Mouse (Mus musculus): ENCODE measurements around the gene Igf2bp3. TPM values are rescaled to one million over a fixed set of nuclear protein-coding genes. Genes with fewer than 3 reads are reported as not detected.

The Igf2bp3 gene
- polyA plus RNA-seq, 1 experiment from 2014 or later, result 94.0 TPM

DNA sequence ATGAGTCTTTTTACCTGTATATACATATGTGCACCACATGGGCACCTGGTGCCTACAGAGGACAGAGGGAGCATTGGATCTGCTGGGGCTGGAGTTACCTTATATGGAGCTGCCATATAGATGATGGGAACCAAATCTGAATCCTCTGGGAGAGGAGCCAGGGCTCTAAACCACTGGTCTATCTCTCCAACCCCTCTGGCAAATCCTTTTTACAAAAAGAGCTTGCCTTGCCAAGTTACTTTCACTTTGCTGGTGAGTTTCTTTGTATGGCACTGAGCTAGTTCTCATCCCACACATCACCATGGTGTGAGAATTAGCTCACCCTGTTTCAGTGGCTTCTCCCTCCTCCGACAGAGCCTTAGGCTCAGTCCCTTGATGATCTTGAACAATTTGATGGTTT is 8.3 kb downstream of the Igf2bp3 start:
- H3K4me2 ChIP-seq (replicated peaks), result no peak overlapping the region
- H3K27ac ChIP-seq, result no peak overlapping the region
- peaks cover 36% of the 10 kb centered on the region for H3K36me3 ChIP-seq
- H3K9ac ChIP-seq, result no peak overlapping the region
- H3K4me1 ChIP-seq, result peaks cover 26% of the 10 kb centered on the region
- H3K4me3 ChIP-seq, result no peak overlapping the region
- H3K27me3 ChIP-seq (replicated peaks), result no peaks in the 10 kb centered on the region
- ATAC-seq (ENCODE audit: low FRiP score, low read depth), result no peak
- whole genome bisulfite sequencing, result 97% methylated on average over 1 of the region's 1 CpGs
- H3K9me3 ChIP-seq, result no peaks in the 10 kb centered on the region

DNA sequence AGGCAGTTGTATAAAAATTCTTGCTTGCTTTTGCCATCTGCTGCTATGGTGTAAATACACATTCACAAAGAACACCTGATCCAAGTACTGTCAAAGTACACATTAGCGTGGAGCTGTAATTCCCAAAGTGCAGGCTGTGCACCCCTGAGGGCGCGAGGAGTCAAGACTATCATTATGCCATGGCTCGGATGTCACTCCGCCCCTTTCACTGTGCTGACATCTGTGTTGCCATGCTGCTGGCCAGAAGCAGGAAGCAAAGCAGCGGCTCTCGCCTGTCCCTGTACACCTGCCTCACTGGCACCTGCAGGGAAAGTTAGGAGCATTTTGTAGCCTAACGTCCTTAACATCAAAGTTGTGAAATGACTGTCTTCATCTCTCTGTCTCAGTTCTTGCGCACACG is 19.6 kb downstream of the Igf2bp3 start:
- WGBS, result 83% methylated on average over 10 of the region's 10 CpGs
- no peak overlapping the region for H3K27ac ChIP-seq
- H3K4me1 ChIP-seq, result no peaks in the 10 kb centered on the region
- no peak overlapping the region for H3K9ac ChIP-seq
- no peaks in the 10 kb centered on the region for H3K27me3 ChIP-seq (replicated peaks)
- no peak overlapping the region for H3K4me2 ChIP-seq (replicated peaks)
- no peak overlapping the region for H3K4me3 ChIP-seq
- ATAC-seq (ENCODE audit: low FRiP score, low read depth), result 0 out of 2 replicates have a peak, but pooled peaks have one; percentile 25
- 0 out of 2 replicates have a peak, but pooled peaks cover 11% of the 10 kb centered on the region for H3K9me3 ChIP-seq
- H3K36me3 ChIP-seq, result peaks cover 29% of the 10 kb centered on the region

DNA sequence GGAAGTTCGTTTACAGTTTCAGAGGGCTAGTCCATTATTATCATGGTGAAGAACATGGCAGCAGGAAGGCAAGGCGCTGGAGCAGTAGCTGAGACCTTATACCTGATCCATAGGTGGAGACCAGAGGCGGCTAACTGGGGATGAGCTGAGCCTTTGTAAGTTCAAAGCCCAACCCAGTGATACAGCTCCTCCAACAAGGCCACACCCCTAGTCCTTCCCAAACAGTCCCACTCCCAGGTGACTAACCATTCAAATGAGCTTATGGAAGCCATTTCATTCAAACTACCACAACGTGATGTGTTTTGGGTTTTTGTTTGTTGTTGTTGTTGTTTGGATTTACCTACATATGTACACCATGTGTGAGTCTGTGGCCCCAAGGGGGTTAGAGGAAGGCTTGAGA is 20.2 kb downstream of the Igf2bp3 start:
- Histone ChIP-seq H3K27ac (no peak overlapping the region), H3K4me2 (replicated peaks) (no peak overlapping the region), H3K9ac (no peak overlapping the region), H3K9me3 (0 out of 2 replicates have a peak, but pooled peaks cover 11% of the 10 kb centered on the region), H3K4me1 (no peaks in the 10 kb centered on the region), H3K27me3 (replicated peaks) (no peaks in the 10 kb centered on the region), H3K4me3 (no peak overlapping the region), H3K36me3 (peaks cover 29% of the 10 kb centered on the region)
- WGBS, result 97% methylated on average over 4 of the region's 4 CpGs
- ATAC-seq (ENCODE audit: low FRiP score, low read depth), result no peak

DNA sequence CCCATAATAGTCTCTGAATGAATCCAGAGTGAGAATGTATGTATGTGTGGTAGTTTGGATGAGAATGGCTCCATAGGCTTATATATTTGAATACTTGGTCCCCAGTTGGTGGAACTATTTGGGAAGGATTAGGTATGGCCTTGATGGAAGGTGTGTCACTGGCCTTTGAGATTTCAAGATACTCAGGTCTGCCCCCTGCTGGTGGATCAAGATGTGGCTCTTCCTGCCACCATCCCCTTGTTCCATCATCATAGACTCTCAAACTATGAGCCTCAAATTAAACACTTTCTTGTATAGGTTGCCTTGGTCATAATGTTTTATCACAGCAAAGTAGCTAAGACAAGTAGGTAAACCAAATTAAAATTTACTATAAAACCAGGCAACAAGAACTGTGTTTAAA is 25.4 kb downstream of the Igf2bp3 start:
- Histone ChIP-seq H3K4me3 (no peak overlapping the region), H3K4me2 (replicated peaks) (no peak overlapping the region), H3K9me3 (no peaks in the 10 kb centered on the region), H3K36me3 (peaks cover 13% of the 10 kb centered on the region; the same call in 1 of the 2 replicates), H3K9ac (no peak overlapping the region), H3K4me1 (no peaks in the 10 kb centered on the region), H3K27me3 (replicated peaks) (no peaks in the 10 kb centered on the region), H3K27ac (no peak overlapping the region)
- no peak for ATAC-seq (ENCODE audit: low FRiP score, low read depth)

DNA sequence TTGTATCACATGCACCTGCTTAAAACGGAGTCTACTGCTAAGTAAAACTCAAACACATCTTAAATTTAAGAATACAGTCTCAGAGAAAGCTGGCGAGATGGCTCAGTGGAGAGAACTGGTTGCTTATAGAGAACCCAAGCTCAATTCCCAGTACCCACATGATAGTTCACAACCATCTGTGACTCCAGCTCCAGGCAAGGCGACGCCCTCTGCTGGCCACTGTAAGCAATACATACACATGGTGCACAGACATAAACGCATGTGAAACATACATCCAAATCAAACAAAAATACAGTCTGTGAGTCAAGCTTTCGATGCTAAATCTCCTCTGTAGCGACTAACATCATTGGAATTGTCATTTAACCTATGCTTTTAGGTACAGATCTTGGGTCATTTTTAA is 27.5 kb downstream of the Igf2bp3 start:
- no peaks in the 10 kb centered on the region for H3K4me1 ChIP-seq
- H3K27ac ChIP-seq, result no peak overlapping the region
- no peaks in the 10 kb centered on the region for H3K9me3 ChIP-seq
- H3K27me3 ChIP-seq (replicated peaks), result no peaks in the 10 kb centered on the region
- 88% methylated on average over 7 of the region's 7 CpGs for WGBS
- H3K4me3 ChIP-seq, result no peak overlapping the region
- no peak overlapping the region for H3K9ac ChIP-seq
- H3K4me2 ChIP-seq (replicated peaks), result no peak overlapping the region
- ATAC-seq (ENCODE audit: low FRiP score, low read depth), result no peak
- peaks cover 11% of the 10 kb centered on the region; the same call in 1 of the 2 replicates for H3K36me3 ChIP-seq

DNA sequence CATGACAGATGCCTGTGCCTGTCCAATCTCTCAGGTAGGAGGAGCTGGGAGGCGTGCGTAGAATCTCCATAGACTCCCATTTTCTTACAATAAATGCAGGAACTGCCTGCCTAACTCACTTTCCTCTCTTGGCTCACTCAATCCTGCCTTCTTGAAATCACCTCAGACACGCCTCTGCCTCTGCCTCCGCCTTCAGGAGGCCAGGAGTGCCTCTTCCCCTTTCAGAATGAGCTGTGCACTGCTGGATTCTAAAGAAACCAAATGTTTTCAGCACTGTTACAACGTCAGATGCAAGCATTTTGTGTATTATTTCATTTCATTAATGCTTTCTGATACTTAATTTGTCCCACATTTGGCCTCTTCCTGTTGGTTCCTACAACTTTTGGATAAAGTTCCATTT is 38.7 kb downstream of the Igf2bp3 start:
- Histone ChIP-seq H3K36me3 (no peaks in the 10 kb centered on the region), H3K4me1 (no peaks in the 10 kb centered on the region), H3K4me2 (replicated peaks) (no peak overlapping the region), H3K27ac (no peak overlapping the region), H3K27me3 (replicated peaks) (no peaks in the 10 kb centered on the region), H3K4me3 (no peak overlapping the region), H3K9ac (no peak overlapping the region), H3K9me3 (no peaks in the 10 kb centered on the region)
- ATAC-seq (ENCODE audit: low FRiP score, low read depth), result no peak
- 86% methylated on average over 5 of the region's 5 CpGs for WGBS

DNA sequence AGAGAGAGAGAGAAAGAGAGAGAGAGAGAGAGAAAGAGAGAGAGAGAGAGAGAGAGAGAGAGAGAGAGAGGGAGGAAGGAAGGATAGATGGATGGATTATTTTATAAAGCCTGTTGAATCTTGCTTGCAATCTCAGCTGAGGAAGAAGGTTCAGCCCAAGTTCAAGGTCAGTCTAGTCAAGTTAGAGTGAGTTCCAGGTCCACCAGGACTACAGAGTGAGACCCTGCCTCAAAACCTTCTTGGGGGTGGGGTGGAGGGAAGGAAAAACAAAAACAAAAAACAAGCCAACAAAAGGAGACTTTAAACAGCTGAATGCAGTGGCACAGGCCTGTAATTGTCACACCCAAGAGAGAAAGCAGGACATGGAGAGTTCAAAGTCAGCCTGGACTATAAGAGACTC is 40.1 kb downstream of the Igf2bp3 start:
- ATAC-seq (ENCODE audit: low FRiP score, low read depth), result no peak
- Histone ChIP-seq H3K4me3 (no peak overlapping the region), H3K27me3 (replicated peaks) (no peaks in the 10 kb centered on the region), H3K36me3 (no peaks in the 10 kb centered on the region), H3K27ac (no peak overlapping the region), H3K4me1 (no peaks in the 10 kb centered on the region), H3K9ac (no peak overlapping the region), H3K4me2 (replicated peaks) (no peak overlapping the region), H3K9me3 (no peaks in the 10 kb centered on the region)

DNA sequence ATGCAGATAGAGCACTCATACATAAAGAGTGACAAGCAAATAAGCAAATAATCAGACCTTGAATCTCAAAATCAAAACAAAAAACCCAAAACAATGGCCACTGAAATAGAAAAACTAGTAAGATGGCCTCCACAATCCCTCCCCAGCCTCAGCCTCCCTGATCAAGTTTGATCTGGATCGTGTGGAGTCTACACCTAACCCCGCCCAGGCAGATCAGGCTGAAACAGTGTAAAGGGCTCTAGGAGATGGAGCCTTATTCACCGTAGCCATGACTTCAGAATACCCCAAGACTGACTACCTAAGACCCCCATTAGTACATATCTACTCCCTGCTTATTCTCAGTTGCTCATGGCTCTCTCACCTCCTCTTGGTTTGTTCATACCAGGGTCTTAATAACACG is 41.1 kb downstream of the Igf2bp3 start:
- Histone ChIP-seq H3K27me3 (replicated peaks) (no peaks in the 10 kb centered on the region), H3K9ac (no peak overlapping the region), H3K4me1 (0 out of 2 replicates have a peak, but pooled peaks cover 7% of the 10 kb centered on the region), H3K9me3 (no peaks in the 10 kb centered on the region), H3K27ac (no peak overlapping the region), H3K4me3 (no peak overlapping the region), H3K36me3 (no peaks in the 10 kb centered on the region), H3K4me2 (replicated peaks) (no peak overlapping the region)
- 81% methylated on average over 4 of the region's 4 CpGs for WGBS
- ATAC-seq (ENCODE audit: low FRiP score, low read depth), result no peak

DNA sequence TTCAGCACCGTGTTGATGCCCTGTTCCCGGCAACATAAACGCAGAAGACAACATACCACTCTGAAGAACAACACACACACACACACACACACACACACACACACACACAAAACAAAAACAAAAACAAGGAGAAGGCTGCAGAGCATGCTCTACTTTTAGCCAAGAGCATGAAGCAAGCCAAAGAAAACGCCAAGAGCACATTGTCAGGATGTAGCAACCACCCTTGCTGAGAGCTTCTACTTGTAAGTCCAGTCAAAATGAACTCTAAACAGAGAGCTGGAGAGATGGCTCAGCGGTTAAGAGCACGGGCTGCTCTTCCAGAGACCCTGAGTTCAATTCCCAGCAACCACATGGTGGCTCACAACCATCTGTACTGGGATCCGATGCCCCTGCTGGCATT is 41.5 kb downstream of the Igf2bp3 start:
- Histone ChIP-seq H3K27ac (no peak overlapping the region), H3K4me3 (no peak overlapping the region), H3K4me2 (replicated peaks) (no peak overlapping the region), H3K27me3 (replicated peaks) (no peaks in the 10 kb centered on the region), H3K4me1 (0 out of 2 replicates have a peak, but pooled peaks cover 8% of the 10 kb centered on the region), H3K36me3 (no peaks in the 10 kb centered on the region), H3K9me3 (no peaks in the 10 kb centered on the region), H3K9ac (no peak overlapping the region)
- no peak for ATAC-seq (ENCODE audit: low FRiP score, low read depth)
- 93% methylated on average over 7 of the region's 7 CpGs for WGBS

DNA sequence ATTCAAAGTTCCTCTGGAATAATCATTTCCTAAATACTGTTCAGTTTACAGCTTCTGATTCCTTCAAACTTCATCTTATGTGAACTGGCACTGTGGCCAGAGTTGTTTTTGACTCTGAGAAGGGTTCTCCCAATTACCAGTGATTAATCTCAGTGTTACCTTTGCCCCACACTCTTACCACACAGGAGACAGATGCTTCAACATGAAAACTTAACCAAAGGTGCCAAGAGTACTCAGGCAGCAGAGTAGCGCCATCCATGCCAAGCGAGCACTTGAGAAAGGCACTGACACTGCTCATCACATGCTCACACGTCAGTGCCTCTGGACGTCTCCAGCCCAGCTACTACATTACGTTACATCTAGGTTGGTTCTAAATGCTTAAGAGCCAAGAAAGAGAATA is 43.5 kb downstream of the Igf2bp3 start:
- 90% methylated on average over 5 of the region's 5 CpGs for WGBS
- no peak overlapping the region for H3K9ac ChIP-seq
- no peak overlapping the region for H3K27ac ChIP-seq
- H3K4me1 ChIP-seq, result peaks cover 8% of the 10 kb centered on the region; the same call in 1 of the 2 replicates
- no peaks in the 10 kb centered on the region for H3K9me3 ChIP-seq
- H3K27me3 ChIP-seq (replicated peaks), result no peaks in the 10 kb centered on the region
- no peak overlapping the region for H3K4me3 ChIP-seq
- no peaks in the 10 kb centered on the region for H3K36me3 ChIP-seq
- no peak overlapping the region for H3K4me2 ChIP-seq (replicated peaks)
- ATAC-seq (ENCODE audit: low FRiP score, low read depth), result no peak

DNA sequence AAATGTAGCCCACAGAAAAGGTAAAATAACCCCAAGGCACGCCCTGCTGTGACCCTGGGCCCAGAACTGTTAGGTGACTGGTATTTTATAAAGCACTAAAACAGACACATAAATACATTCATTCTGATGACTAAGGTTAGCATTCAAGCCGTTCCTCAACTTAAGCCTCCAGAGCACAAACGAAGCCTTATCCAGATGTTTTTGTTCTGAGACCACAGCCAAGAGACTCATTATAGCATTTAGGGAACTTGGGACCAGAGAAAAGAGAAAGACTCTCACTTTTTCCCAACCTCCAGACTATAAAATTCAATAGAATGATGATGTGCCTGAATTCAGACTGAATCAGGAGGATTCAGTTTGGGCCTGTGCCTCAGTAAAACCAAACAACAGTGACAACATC is 46.1 kb downstream of the Igf2bp3 start:
- H3K4me1 ChIP-seq, result peaks cover 17% of the 10 kb centered on the region
- no peak for ATAC-seq (ENCODE audit: low FRiP score, low read depth)
- H3K27ac ChIP-seq, result no peak overlapping the region
- no peaks in the 10 kb centered on the region for H3K27me3 ChIP-seq (replicated peaks)
- H3K9me3 ChIP-seq, result no peaks in the 10 kb centered on the region
- H3K4me2 ChIP-seq (replicated peaks), result no peak overlapping the region
- 82% methylated on average over 3 of the region's 3 CpGs for WGBS
- no peak overlapping the region for H3K4me3 ChIP-seq
- H3K9ac ChIP-seq, result no peak overlapping the region
- no peaks in the 10 kb centered on the region for H3K36me3 ChIP-seq

DNA sequence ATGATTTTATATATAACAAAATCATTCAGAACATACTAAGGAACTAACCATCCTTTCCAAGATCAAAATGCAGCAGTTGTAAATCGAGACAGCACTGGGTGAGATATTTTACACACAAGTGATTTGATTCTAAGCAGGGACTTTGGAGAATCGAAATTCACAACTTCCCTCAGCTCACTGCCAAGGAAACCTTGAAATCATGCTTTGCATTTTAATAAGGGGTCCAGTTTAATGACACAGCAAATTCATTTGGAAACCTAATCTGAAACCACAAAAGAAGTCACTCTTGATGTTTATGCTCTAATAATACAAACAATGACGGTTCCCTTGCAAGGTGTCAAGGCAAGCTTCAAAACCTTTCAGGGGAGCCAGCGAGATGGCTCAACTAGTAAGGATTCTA is 47.4 kb downstream of the Igf2bp3 start:
- no peak for ATAC-seq (ENCODE audit: low FRiP score, low read depth)
- peaks cover 17% of the 10 kb centered on the region for H3K4me1 ChIP-seq

DNA sequence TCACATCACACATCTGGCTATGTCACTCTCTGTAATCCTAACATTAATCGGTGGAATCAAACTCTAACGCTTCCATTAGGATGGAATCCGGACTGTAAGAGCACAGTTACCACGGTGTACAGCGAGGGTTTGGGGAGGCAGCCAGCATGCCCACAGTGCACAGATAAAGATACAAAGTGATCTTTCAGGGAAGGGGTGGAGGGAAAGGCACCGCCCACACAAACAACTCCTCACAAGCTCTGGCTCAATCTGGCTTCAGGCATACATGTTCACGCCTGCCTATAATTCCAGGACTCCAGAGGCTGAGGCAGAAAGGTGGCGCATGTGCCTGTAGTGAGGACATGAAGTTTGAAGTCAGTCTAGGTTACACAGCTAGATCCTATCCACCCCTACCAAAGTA is 48.4 kb downstream of the Igf2bp3 start:
- H3K4me3 ChIP-seq, result no peak overlapping the region
- 89% methylated on average over 8 of the region's 8 CpGs for WGBS
- peaks cover 17% of the 10 kb centered on the region for H3K4me1 ChIP-seq
- H3K4me2 ChIP-seq (replicated peaks), result no peak overlapping the region
- ATAC-seq (ENCODE audit: low FRiP score, low read depth), result no peak
- H3K9ac ChIP-seq, result no peak overlapping the region
- no peak overlapping the region for H3K27ac ChIP-seq
- H3K27me3 ChIP-seq (replicated peaks), result no peaks in the 10 kb centered on the region
- H3K9me3 ChIP-seq, result no peaks in the 10 kb centered on the region
- H3K36me3 ChIP-seq, result no peaks in the 10 kb centered on the region

More for the DNA sequence above, 47.4 kb downstream of the Igf2bp3 start:
- WGBS, result 59% methylated on average over 4 of the region's 4 CpGs
- Histone ChIP-seq H3K36me3 (no peaks in the 10 kb centered on the region), H3K27ac (no peak overlapping the region), H3K4me3 (no peak overlapping the region), H3K9me3 (no peaks in the 10 kb centered on the region), H3K27me3 (replicated peaks) (no peaks in the 10 kb centered on the region), H3K9ac (no peak overlapping the region), H3K4me2 (replicated peaks) (no peak overlapping the region)

All from neural tube, embryonic 12.5 days (tissue).